Comparison of ENCODE assay signal across 9 mouse cellular contexts in genomic region chr13:28947740-28948441, GRCm38 (mm10). TPM values are rescaled to one million over a fixed set of nuclear protein-coding genes. Genes with fewer than 3 reads are reported as not detected.
DNase-seq lines count a peak whose midpoint lies in the region; TF ChIP-seq lines count a peak whose summit lies in the region.
"Had no signal": no experiment of that assay in that cellular context is flagged by ENCODE, and none has a peak within 500 bp of the region (broad histone marks: within the 10 kb centered on the region; RNA-seq: fewer than 3 reads in every experiment).

No protein-coding gene starts in this region.

- TF ChIP-seq CTCF in layer of hippocampus, adult 2 months (conservative IDR thresholded peaks at IDR 0.05), result no peak

- peak overlapping the region; percentile 12 to 34; a peak in 2 of 4 replicates for H3K4me3 ChIP-seq in ES-E14 (ENCODE audit: insufficient read depth in 1 of 2, low read depth in 1 of 2, low read length in 2 of 2, poor library complexity in 1 of 2, severe bottlenecking in 1 of 2)
- H3K4me3 ChIP-seq in hindbrain, embryonic 10.5 days, result peak overlapping the region; percentile 99
- no peak overlapping the region for H3K4me3 ChIP-seq in layer of hippocampus, adult 2 months

- WGBS in hindbrain, embryonic 10.5 days, result 30% methylated on average over 7 of the region's 7 CpGs

- in situ Hi-C loops in ES-E14 (cut with MboI; ENCODE audit: low sequenced_read_pairs in 2 of 2, unreplicated experiment in 2 of 2), result no loop called here

- H3K9ac ChIP-seq in ES-E14 (ENCODE audit: insufficient read depth, low read depth, low read length, poor library complexity, severe bottlenecking), result no peak overlapping the region

- H3K27me3 ChIP-seq in hindbrain, embryonic 10.5 days (ENCODE audit: insufficient read depth, poor library complexity, severe bottlenecking), result no peaks in the 10 kb centered on the region

- H3K4me1 ChIP-seq in ES-E14 (ENCODE audit: control insufficient read depth in 2 of 2, insufficient read depth in 2 of 2, low read length in 2 of 2, poor library complexity in 1 of 2), result peaks cover 17 to 20% of the 10 kb centered on the region in 2 experiments; a peak in 2 of 4 replicates
- H3K4me1 ChIP-seq in hindbrain, embryonic 10.5 days (replicated peaks), result peaks cover 24% of the 10 kb centered on the region

- peak overlapping the region; percentile 54; the same call in 1 of the 2 replicates for H3K27ac ChIP-seq in ES-E14 (ENCODE audit: insufficient read depth, low read depth, low read length, poor library complexity, severe bottlenecking)
- peak overlapping the region; percentile 100 for H3K27ac ChIP-seq in hindbrain, embryonic 10.5 days
- H3K27ac ChIP-seq in layer of hippocampus, adult 2 months, result no peak overlapping the region

- peaks cover 4% of the 10 kb centered on the region; the same call in 1 of the 2 replicates for H3K36me3 ChIP-seq in ES-E14 (ENCODE audit: control insufficient read depth, insufficient read depth, low read length, poor library complexity, severe bottlenecking)
- H3K36me3 ChIP-seq in hindbrain, embryonic 10.5 days, result peaks cover 22% of the 10 kb centered on the region

- DNase-seq in 416B (ENCODE audit: low read depth) (peak; percentile 39), ES-E14 (ENCODE audit: low read depth, low spot score) (no peak), MN1 (ENCODE audit: low spot score) (no peak)
- peak; percentile 41 for DNase-seq in hindbrain, embryonic 10.5 days (ENCODE audit: low spot score)
- peak; percentile 32 for DNase-seq in lung, postnatal 10 days
- DNase-seq in left cerebral cortex, adult 8-10 months (ENCODE audit: low spot score in 2 of 2), result no peak
- no peak for DNase-seq in layer of hippocampus, adult 2 months (ENCODE audit: low spot score in 2 of 2)
- DNase-seq in adrenal gland, adult (ENCODE audit: inconsistent age in 2 of 2, low spot score in 1 of 2), result no peak
- DNase-seq: layer of hippocampus, adult 9-11 months had no signal

- no peaks in the 10 kb centered on the region for H3K9me3 ChIP-seq in ES-E14 (ENCODE audit: control insufficient read depth, insufficient read depth, low read depth, low read length)
- H3K9me3 ChIP-seq in hindbrain, embryonic 10.5 days, result 0 out of 2 replicates have a peak, but pooled peaks cover 4% of the 10 kb centered on the region

TF ChIP-seq in ES-E14, 5 proteins besides CTCF, POLR2A, EP300 and RAD21:
- no peak for TF ChIP-seq CHD2 (IDR thresholded peaks at IDR 0.05; ENCODE audit: low read depth, low read length)
- TF ChIP-seq HCFC1 (IDR thresholded peaks at IDR 0.05; ENCODE audit: borderline replicate concordance, insufficient read depth, low read length), result no peak
- no peak for TF ChIP-seq ZNF384 (IDR thresholded peaks at IDR 0.05; ENCODE audit: low read depth, low read length)
- TF ChIP-seq MAFK (IDR thresholded peaks at IDR 0.05; ENCODE audit: insufficient read depth, low read depth, low read length), result no peak
- no peak for TF ChIP-seq ZC3H11A (IDR thresholded peaks at IDR 0.05; ENCODE audit: borderline replicate concordance, low read depth, low read length)

RNA-seq across cellular contexts. Expression of gene Sox4, which starts 5.6 kb away (rescaled TPM):
- total RNA-seq in ES-E14 (2012; rRNA removed), result 19.5 and 27.1 TPM in 2 replicates
- polyA plus RNA-seq in hindbrain, embryonic 10.5 days (2016; fragmentation: Nextera tagmentation; extraction: Ambion mirVana), result 59.5 and 95.7 TPM in 2 replicates
- total RNA-seq in left cerebral cortex, adult 8-10 months (2022), result 10 to 100 TPM; 12.1 to 14.7 (median 13.9) TPM
- total RNA-seq in layer of hippocampus, adult 2 months (2021), result 10 to 100 TPM; 18.6 to 21.2 TPM

Comparison
In these comparisons a context has a peak if more than half of its experiments do, and no peak if none do; other contexts are left out.
1. DNase-seq: peak in 416B (single experiment), hindbrain, embryonic 10.5 days (single experiment) and lung, postnatal 10 days (single experiment); none in ES-E14 (single experiment), MN1 (single experiment), left cerebral cortex, adult 8-10 months (0 of 2), layer of hippocampus, adult 2 months (0 of 2) and adrenal gland, adult (0 of 2).